Mouse (Mus musculus) embryonic facial prominence, embryonic 12.5 days (tissue): ENCODE data around the gene Tubb2a. TPM values are rescaled to one million over a fixed set of nuclear protein-coding genes. Genes with fewer than 3 reads are reported as not detected.

Experiments used
- ATAC-seq: fragments of 200-750 bp; cut with Nextera tagmentation; 2 replicates; pipeline ENCODE4 v1.8.0; 2017; ENCODE audit not compliant: insufficient number of reproducible peaks, insufficient read depth, low FRiP score, low TSS enrichment
- H3K27ac ChIP-seq: fragments of 300-500 bp; sonication (generic); 2 replicates; pipeline ENCODE4 v1.5.1; 2016; ENCODE audit warnings: mild to moderate bottlenecking
- H3K27me3 ChIP-seq: fragments of 300-500 bp; sonication (generic); 2 replicates; pipeline ENCODE4 v1.6.1; 2016; ENCODE audit warnings: mild to moderate bottlenecking, moderate library complexity
- H3K36me3 ChIP-seq: fragments of 300-500 bp; sonication (generic); 2 replicates; pipeline ENCODE4 v1.6.1; 2016; ENCODE audit warnings: mild to moderate bottlenecking
- H3K4me1 ChIP-seq: fragments of 300-500 bp; sonication (generic); 2 replicates; pipeline ENCODE4 v1.6.1; 2016
- H3K4me2 ChIP-seq: fragments of 300-500 bp; sonication (generic); replicated peaks from 2 replicates; pipeline ENCODE4 v1.6.1; 2016; ENCODE audit warnings: mild to moderate bottlenecking, moderate library complexity
- H3K4me3 ChIP-seq: fragments of 300-500 bp; sonication (generic); 2 replicates; pipeline ENCODE4 v1.5.1; 2016; ENCODE audit warnings: mild to moderate bottlenecking
- H3K9ac ChIP-seq: fragments of 300-500 bp; sonication (generic); 2 replicates; pipeline ENCODE4 v1.6.1; 2016; ENCODE audit warnings: mild to moderate bottlenecking, moderate library complexity
- H3K9me3 ChIP-seq: fragments of 300-500 bp; sonication (generic); 2 replicates; pipeline ENCODE4 v1.6.1; 2016; ENCODE audit warnings: mild to moderate bottlenecking, moderate library complexity
- WGBS: fragments of 180-500 bp; shearing (Covaris S2); methylation state at CpG from one replicate; pipeline ENCODE4 v1.1.7; 2016; 5-methylcytosine and 5-hydroxymethylcytosine counted together
- polyA plus RNA-seq: library from polyadenylated mRNA; unstranded; fragments of >200 nt; fragmentation: Nextera tagmentation; extraction: Ambion mirVana; gene quantifications from 2 replicates; pipeline ENCODE4 v1.2.1, GENCODE M21; 2016

The Tubb2a gene
- polyA plus RNA-seq, 1 experiment from 2014 or later, result 162 TPM

- 71% methylated on average over 4 of the region's 4 CpGs for WGBS
- Histone ChIP-seq H3K27me3 (no peaks in the 10 kb centered on the region), H3K4me2 (no peak overlapping the region), H3K36me3 (no peaks in the 10 kb centered on the region), H3K9me3 (no peaks in the 10 kb centered on the region), H3K9ac (no peak overlapping the region), H3K4me3 (no peak overlapping the region), H3K4me1 (no peaks in the 10 kb centered on the region), H3K27ac (no peak overlapping the region)
- no peak for ATAC-seq
Measured at GRCm38 (mm10) chr13:34109035-34109676, 31.3 kb upstream of the Tubb2a start.

- Histone ChIP-seq H3K9ac (no peak overlapping the region), H3K4me2 (no peak overlapping the region), H3K4me1 (no peaks in the 10 kb centered on the region), H3K27ac (no peak overlapping the region), H3K36me3 (no peaks in the 10 kb centered on the region), H3K9me3 (no peaks in the 10 kb centered on the region), H3K4me3 (no peak overlapping the region), H3K27me3 (no peaks in the 10 kb centered on the region)
- 95% methylated on average over 1 of the region's 1 CpGs for WGBS
- no peak for ATAC-seq
Measured at GRCm38 (mm10) chr13:34106999-34107398, 29.2 kb upstream of the Tubb2a start.

GRCm38 (mm10) chr13:34106256-34106655 lies 28.4 kb upstream of the Tubb2a start:
- Histone ChIP-seq H3K36me3 (no peaks in the 10 kb centered on the region), H3K4me1 (no peaks in the 10 kb centered on the region), H3K4me2 (no peak overlapping the region), H3K9me3 (no peaks in the 10 kb centered on the region), H3K27me3 (no peaks in the 10 kb centered on the region), H3K9ac (no peak overlapping the region), H3K4me3 (no peak overlapping the region), H3K27ac (no peak overlapping the region)
- no peak for ATAC-seq
- 92% methylated on average over 2 of the region's 2 CpGs for WGBS

GRCm38 (mm10) chr13:34105364-34105763 lies 27.6 kb upstream of the Tubb2a start:
- Histone ChIP-seq H3K9ac (no peak overlapping the region), H3K36me3 (no peaks in the 10 kb centered on the region), H3K4me3 (no peak overlapping the region), H3K9me3 (no peaks in the 10 kb centered on the region), H3K27me3 (no peaks in the 10 kb centered on the region), H3K4me1 (no peaks in the 10 kb centered on the region), H3K4me2 (no peak overlapping the region), H3K27ac (no peak overlapping the region)
- ATAC-seq, result no peak
- WGBS, result 67% methylated on average over 1 of the region's 1 CpGs

- Histone ChIP-seq H3K4me3 (no peak overlapping the region), H3K4me2 (no peak overlapping the region), H3K4me1 (no peaks in the 10 kb centered on the region), H3K27ac (no peak overlapping the region), H3K27me3 (no peaks in the 10 kb centered on the region), H3K9me3 (0 out of 2 replicates have a peak, but pooled peaks cover 2% of the 10 kb centered on the region), H3K36me3 (no peaks in the 10 kb centered on the region), H3K9ac (no peak overlapping the region)
- ATAC-seq, result no peak
- WGBS, result 83% methylated on average over 9 of the region's 9 CpGs
Measured at GRCm38 (mm10) chr13:34101908-34102307, 24.1 kb upstream of the Tubb2a start.

GRCm38 (mm10) chr13:34101247-34101646 lies 23.4 kb upstream of the Tubb2a start:
- H3K27me3 ChIP-seq, result no peaks in the 10 kb centered on the region
- no peak overlapping the region for H3K4me2 ChIP-seq
- ATAC-seq, result no peak
- H3K9ac ChIP-seq, result no peak overlapping the region
- H3K36me3 ChIP-seq, result no peaks in the 10 kb centered on the region
- H3K9me3 ChIP-seq, result 0 out of 2 replicates have a peak, but pooled peaks cover 2% of the 10 kb centered on the region
- 95% methylated on average over 10 of the region's 10 CpGs for WGBS
- H3K4me3 ChIP-seq, result no peak overlapping the region
- no peaks in the 10 kb centered on the region for H3K4me1 ChIP-seq
- H3K27ac ChIP-seq, result no peak overlapping the region

- Histone ChIP-seq H3K9me3 (0 out of 2 replicates have a peak, but pooled peaks cover 2% of the 10 kb centered on the region), H3K4me3 (no peak overlapping the region), H3K27ac (no peak overlapping the region), H3K36me3 (no peaks in the 10 kb centered on the region), H3K27me3 (no peaks in the 10 kb centered on the region), H3K9ac (no peak overlapping the region), H3K4me2 (no peak overlapping the region), H3K4me1 (no peaks in the 10 kb centered on the region)
- ATAC-seq, result no peak
- 79% methylated on average over 3 of the region's 3 CpGs for WGBS
Measured at GRCm38 (mm10) chr13:34100733-34101132, 22.9 kb upstream of the Tubb2a start.

GRCm38 (mm10) chr13:34097086-34097485 lies 19.3 kb upstream of the Tubb2a start:
- Histone ChIP-seq H3K4me1 (no peaks in the 10 kb centered on the region), H3K27me3 (no peaks in the 10 kb centered on the region), H3K9ac (no peak overlapping the region), H3K9me3 (0 out of 2 replicates have a peak, but pooled peaks cover 2% of the 10 kb centered on the region), H3K4me2 (no peak overlapping the region), H3K36me3 (no peaks in the 10 kb centered on the region), H3K27ac (no peak overlapping the region), H3K4me3 (no peak overlapping the region)
- WGBS, result 87% methylated on average over 3 of the region's 3 CpGs
- no peak for ATAC-seq

GRCm38 (mm10) chr13:34096455-34096854 lies 18.6 kb upstream of the Tubb2a start:
- Histone ChIP-seq H3K36me3 (no peaks in the 10 kb centered on the region), H3K9me3 (0 out of 2 replicates have a peak, but pooled peaks cover 2% of the 10 kb centered on the region), H3K4me3 (no peak overlapping the region), H3K9ac (no peak overlapping the region), H3K27me3 (no peaks in the 10 kb centered on the region), H3K4me1 (no peaks in the 10 kb centered on the region), H3K4me2 (no peak overlapping the region), H3K27ac (no peak overlapping the region)
- WGBS, result 41% methylated on average over 4 of the region's 4 CpGs
- ATAC-seq, result no peak

- H3K9me3 ChIP-seq, result 0 out of 2 replicates have a peak, but pooled peaks cover 2% of the 10 kb centered on the region
- no peak overlapping the region for H3K27ac ChIP-seq
- no peak overlapping the region for H3K9ac ChIP-seq
- H3K4me2 ChIP-seq, result no peak overlapping the region
- no peak for ATAC-seq
- H3K4me1 ChIP-seq, result no peaks in the 10 kb centered on the region
- no peak overlapping the region for H3K4me3 ChIP-seq
- no peaks in the 10 kb centered on the region for H3K36me3 ChIP-seq
- 50% methylated on average over 5 of the region's 7 CpGs for WGBS
- H3K27me3 ChIP-seq, result no peaks in the 10 kb centered on the region
Measured at GRCm38 (mm10) chr13:34095542-34096435, 18.0 kb upstream of the Tubb2a start.

GRCm38 (mm10) chr13:34089358-34089757 lies 11.6 kb upstream of the Tubb2a start:
- H3K27ac ChIP-seq, result no peak overlapping the region
- no peak overlapping the region for H3K4me2 ChIP-seq
- H3K9ac ChIP-seq, result no peak overlapping the region
- H3K4me3 ChIP-seq, result no peak overlapping the region
- H3K27me3 ChIP-seq, result no peaks in the 10 kb centered on the region
- 0 out of 2 replicates have a peak, but pooled peaks cover 4% of the 10 kb centered on the region for H3K4me1 ChIP-seq
- no peaks in the 10 kb centered on the region for H3K9me3 ChIP-seq
- whole genome bisulfite sequencing, result 46% methylated on average over 3 of the region's 3 CpGs
- H3K36me3 ChIP-seq, result no peaks in the 10 kb centered on the region
- no peak for ATAC-seq

GRCm38 (mm10) chr13:34088871-34089288 lies 11.1 kb upstream of the Tubb2a start:
- WGBS, result 44% methylated on average over 7 of the region's 7 CpGs
- H3K4me3 ChIP-seq, result no peak overlapping the region
- H3K36me3 ChIP-seq, result no peaks in the 10 kb centered on the region
- no peaks in the 10 kb centered on the region for H3K27me3 ChIP-seq
- no peaks in the 10 kb centered on the region for H3K9me3 ChIP-seq
- no peak overlapping the region for H3K9ac ChIP-seq
- no peak overlapping the region for H3K27ac ChIP-seq
- ATAC-seq, result no peak
- H3K4me2 ChIP-seq, result 0 out of 2 replicates have a peak overlapping the region, but pooled peaks have one; percentile 1
- 0 out of 2 replicates have a peak, but pooled peaks cover 4% of the 10 kb centered on the region for H3K4me1 ChIP-seq
